Mouse (Mus musculus) midbrain, postnatal 0 days (tissue): Measurements from ENCODE around the gene Aplf. TPM values are rescaled to one million over a fixed set of nuclear protein-coding genes. Genes with fewer than 3 reads are reported as not detected.

Experiments used
- ATAC-seq: fragments of 200-750 bp; cut with Nextera tagmentation; 2 replicates; pipeline ENCODE4 v1.8.0; 2017; ENCODE audit warnings: moderate number of reproducible peaks, mild to moderate bottlenecking, moderate TSS enrichment, moderate library complexity; ENCODE audit not compliant: low FRiP score
- DNase-seq: peaks from one replicate; pipeline ENCODE4 v3.0.0-alpha.2; 2015; ENCODE audit warnings: low spot score
- H3K27ac ChIP-seq: fragments of 300-500 bp; sonication (generic); 2 replicates; pipeline ENCODE4 v1.5.1; 2014; ENCODE audit warnings: low read depth, mild to moderate bottlenecking, low read length, mixed read lengths
- H3K27me3 ChIP-seq: fragments of 300-500 bp; sonication (generic); 2 replicates; pipeline ENCODE4 v1.6.1; 2014; ENCODE audit warnings: low read length, control low read depth, mixed read lengths; ENCODE audit not compliant: insufficient read depth
- H3K36me3 ChIP-seq: fragments of 300-500 bp; sonication (generic); 2 replicates; pipeline ENCODE4 v1.6.1; 2014; ENCODE audit warnings: low read length, control low read depth, mixed read lengths; ENCODE audit not compliant: insufficient read depth
- H3K4me1 ChIP-seq: fragments of 300-500 bp; sonication (generic); 2 replicates; pipeline ENCODE4 v1.6.1; 2014; ENCODE audit warnings: mild to moderate bottlenecking, control low read depth, antibody characterized with exemption, low read length, mixed read lengths; ENCODE audit not compliant: insufficient read depth
- H3K4me2 ChIP-seq: fragments of 300-500 bp; sonication (generic); 2 replicates; pipeline ENCODE4 v1.6.1; 2014; ENCODE audit warnings: low read depth, mild to moderate bottlenecking, low read length, mixed read lengths; ENCODE audit not compliant: poor library complexity, severe bottlenecking
- H3K4me3 ChIP-seq: fragments of 300-500 bp; sonication (generic); 2 replicates; pipeline ENCODE4 v1.5.1; 2014; ENCODE audit warnings: low read depth, mild to moderate bottlenecking, low read length, moderate library complexity
- H3K9ac ChIP-seq: fragments of 300-500 bp; sonication (generic); replicated peaks from 2 replicates; pipeline ENCODE4 v1.6.1; 2014; ENCODE audit warnings: mild to moderate bottlenecking, low read length, moderate library complexity, mixed read lengths; ENCODE audit not compliant: poor library complexity, severe bottlenecking
- H3K9me3 ChIP-seq: fragments of 300-500 bp; sonication (generic); 2 replicates; pipeline ENCODE4 v1.6.1; 2016; ENCODE audit warnings: low read length, control low read depth
- CTCF ChIP-seq: IDR thresholded peaks from 2 replicates; pipeline ENCODE4 v1.5.1; 2016; ENCODE audit warnings: antibody characterized with exemption, mild to moderate bottlenecking
- WGBS: fragments of 180-500 bp; shearing (Covaris S2); extraction: QIAGEN DNeasy Blood & Tissue Kit; methylation state at CpG from one replicate; pipeline ENCODE4 v1.1.7; 2014; 5-methylcytosine and 5-hydroxymethylcytosine counted together
- polyA plus RNA-seq: library from polyadenylated mRNA; unstranded; fragments of >200 nt; fragmentation: Nextera tagmentation; extraction: Ambion mirVana; gene quantifications from 2 replicates; pipeline ENCODE4 v1.2.1, GENCODE M21; 2015
- total RNA-seq: library from RNA; depleted of rRNA; stranded (reverse); fragments of >200 nt; gene quantifications from 2 replicates; pipeline ENCODE4 v1.2.3, GENCODE M21; 2014

Aplf gene
- total and polyA plus RNA-seq, 2 experiments from 2014 or later, result 4.4 to 5.5 TPM

DNA sequence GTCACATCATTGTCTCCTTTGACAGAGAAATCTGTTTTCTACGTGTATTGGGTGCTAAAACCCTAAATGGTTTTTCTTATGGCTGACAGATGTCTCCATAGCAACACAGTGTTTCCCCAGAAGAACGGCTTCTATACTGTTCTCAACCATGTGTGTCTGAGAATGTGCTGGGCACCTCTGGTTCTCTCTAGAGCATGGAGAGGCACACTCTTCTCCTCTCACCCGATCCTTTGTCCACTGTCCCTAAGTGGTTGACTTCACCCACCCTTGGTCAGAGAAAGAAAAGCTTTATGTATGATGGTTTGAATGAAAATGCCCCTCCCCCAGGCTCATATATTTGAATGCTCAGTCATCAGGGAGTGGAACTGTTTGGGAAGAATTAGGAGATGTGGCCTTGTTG is 8.4 kb upstream of the Aplf start:
- H3K27me3 ChIP-seq, result no peaks in the 10 kb centered on the region
- H3K4me2 ChIP-seq, result no peak overlapping the region
- 30% methylated on average over 3 of the region's 3 CpGs for WGBS
- DNase-seq, result peak; percentile 49
- no peak for TF ChIP-seq CTCF
- no peaks in the 10 kb centered on the region for H3K4me1 ChIP-seq
- H3K27ac ChIP-seq, result no peak overlapping the region
- H3K9ac ChIP-seq, result no peak overlapping the region
- H3K9me3 ChIP-seq, result no peaks in the 10 kb centered on the region
- no peak overlapping the region for H3K4me3 ChIP-seq
- no peak for ATAC-seq
- no peaks in the 10 kb centered on the region for H3K36me3 ChIP-seq

- Histone ChIP-seq H3K36me3 (no peaks in the 10 kb centered on the region), H3K9ac (0 out of 2 replicates have a peak overlapping the region, but pooled peaks have one; percentile 24), H3K9me3 (no peaks in the 10 kb centered on the region), H3K27ac (peak overlapping the region; percentile 38; the same call in 1 of the 2 replicates), H3K4me2 (peak overlapping the region; percentile 82), H3K4me1 (peaks cover 12% of the 10 kb centered on the region; the same call in 1 of the 2 replicates), H3K4me3 (peak overlapping the region; percentile 57), H3K27me3 (no peaks in the 10 kb centered on the region)
- DNase-seq (no peak), ATAC-seq (no peak; the same call in 1 of the 2 replicates)
- TF ChIP-seq CTCF, result no peak
- WGBS, result 54% methylated on average over 4 of the region's 4 CpGs
These were observed 668 bp upstream of the Aplf start for GRCm38 (mm10) chr6:87672661-87673060.

GRCm38 (mm10) chr6:87671353-87671752 is 640 bp downstream of the Aplf start:
- DNase-seq (no peak), ATAC-seq (no peak)
- Histone ChIP-seq H3K4me1 (peaks cover 12% of the 10 kb centered on the region; the same call in 1 of the 2 replicates), H3K4me2 (peak overlapping the region; percentile 82), H3K9me3 (no peaks in the 10 kb centered on the region), H3K27ac (no peak overlapping the region), H3K4me3 (peak overlapping the region; percentile 57), H3K27me3 (no peaks in the 10 kb centered on the region), H3K9ac (peak overlapping the region; percentile 48), H3K36me3 (no peaks in the 10 kb centered on the region)
- 14% methylated on average over 8 of the region's 8 CpGs for WGBS
- no peak for TF ChIP-seq CTCF

DNA sequence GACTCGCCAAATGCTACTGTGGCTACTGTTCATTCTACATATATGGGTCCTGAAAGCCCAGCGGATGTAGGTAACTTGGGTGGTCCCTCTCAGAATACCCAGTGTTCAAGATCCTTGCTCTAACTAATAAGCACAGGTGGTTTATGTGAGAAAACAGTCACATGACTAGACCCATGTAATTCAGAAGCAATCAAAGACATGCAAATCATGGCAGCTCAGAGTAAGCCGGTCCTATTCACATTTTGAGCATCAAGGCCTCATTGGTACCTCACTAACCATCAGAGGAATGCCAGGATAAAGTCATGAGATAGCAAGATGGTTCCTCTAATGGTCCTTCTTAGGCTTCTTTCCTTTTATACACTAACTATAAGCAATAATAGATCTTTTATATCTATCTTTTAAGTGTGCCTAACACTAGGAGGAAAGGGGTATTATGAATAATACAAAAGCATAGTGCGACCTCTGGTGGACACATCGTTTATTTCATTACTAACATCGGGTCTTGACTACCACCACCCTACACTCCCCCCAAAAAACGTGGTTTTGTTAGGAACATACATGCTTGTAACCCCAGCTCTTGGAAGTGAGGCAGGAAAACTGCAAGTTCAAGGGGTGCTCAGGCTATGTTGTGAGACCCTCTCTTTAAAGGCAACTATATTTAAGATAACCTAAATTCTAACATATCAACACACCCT is 2.0 kb downstream of the Aplf start:
- no peak overlapping the region for H3K4me3 ChIP-seq
- peak; percentile 83 for TF ChIP-seq CTCF

DNA sequence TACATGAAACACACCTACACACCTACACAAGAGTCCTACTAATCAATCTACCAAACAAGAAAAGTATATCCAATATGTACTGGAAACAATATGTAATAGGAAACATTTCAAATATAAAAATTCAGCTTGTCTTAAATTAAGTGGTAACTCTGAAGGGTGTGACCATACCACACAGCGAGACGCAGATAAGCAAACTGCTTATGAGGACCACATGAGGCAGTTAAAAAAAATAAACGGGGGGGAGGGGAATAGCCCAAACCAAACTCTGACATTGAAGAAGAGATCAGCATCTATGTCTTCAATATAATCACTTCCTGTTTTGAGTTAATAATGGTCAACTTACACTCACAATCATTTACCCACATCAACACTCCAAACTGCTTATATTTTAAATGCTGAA is 3.3 kb downstream of the Aplf start:
- no peaks in the 10 kb centered on the region for H3K9me3 ChIP-seq
- 92% methylated on average over 3 of the region's 3 CpGs for WGBS
- ATAC-seq (no peak), DNase-seq (no peak)
- no peak overlapping the region for H3K4me2 ChIP-seq
- TF ChIP-seq CTCF, result no peak
- H3K4me3 ChIP-seq, result no peak overlapping the region
- no peak overlapping the region for H3K9ac ChIP-seq
- peaks cover 12% of the 10 kb centered on the region; the same call in 1 of the 2 replicates for H3K4me1 ChIP-seq
- H3K27me3 ChIP-seq, result no peaks in the 10 kb centered on the region
- H3K36me3 ChIP-seq, result no peaks in the 10 kb centered on the region
- no peak overlapping the region for H3K27ac ChIP-seq

More for the DNA sequence above, 2.0 kb downstream of the Aplf start:
- ATAC-seq (no peak), DNase-seq (peak; percentile 88)
- no peak overlapping the region for H3K9ac ChIP-seq
- WGBS, result 22% methylated on average over 7 of the region's 7 CpGs
- H3K9me3 ChIP-seq, result no peaks in the 10 kb centered on the region
- H3K4me1 ChIP-seq, result peaks cover 12% of the 10 kb centered on the region; the same call in 1 of the 2 replicates
- no peak overlapping the region for H3K27ac ChIP-seq
- no peak overlapping the region for H3K4me2 ChIP-seq
- no peaks in the 10 kb centered on the region for H3K36me3 ChIP-seq
- H3K27me3 ChIP-seq, result no peaks in the 10 kb centered on the region

GRCm38 (mm10) chr6:87667804-87668203 is 4.2 kb downstream of the Aplf start:
- Histone ChIP-seq H3K4me1 (peaks cover 10% of the 10 kb centered on the region; the same call in 1 of the 2 replicates), H3K4me3 (no peak overlapping the region), H3K4me2 (no peak overlapping the region), H3K9ac (no peak overlapping the region), H3K9me3 (no peaks in the 10 kb centered on the region), H3K27me3 (no peaks in the 10 kb centered on the region), H3K27ac (no peak overlapping the region), H3K36me3 (no peaks in the 10 kb centered on the region)
- no peak for TF ChIP-seq CTCF
- DNase-seq (no peak), ATAC-seq (no peak)
- 53% methylated on average over 8 of the region's 8 CpGs for WGBS
